Mouse (Mus musculus) embryonic fibroblast, embryonic 13.5 days (primary cell): Measurements from ENCODE around the gene Gm9887. TPM values are rescaled to one million over a fixed set of nuclear protein-coding genes. Genes with fewer than 3 reads are reported as not detected.

Experiments used
- H3K27ac ChIP-seq: 2 replicates; pipeline ENCODE4 v1.5.1; 2012; ENCODE audit warnings: low read length, control low read depth, inconsistent platforms; ENCODE audit not compliant: insufficient read depth
- H3K4me1 ChIP-seq: 2 replicates; pipeline ENCODE4 v1.6.1; 2011; ENCODE audit warnings: low read length; ENCODE audit not compliant: control insufficient read depth, insufficient read depth
- H3K4me3 ChIP-seq: 2 replicates; pipeline ENCODE4 v1.5.1; 2011; ENCODE audit warnings: mild to moderate bottlenecking, control low read depth, low read length; ENCODE audit not compliant: insufficient read depth
- CTCF ChIP-seq: IDR thresholded peaks from 2 replicates; pipeline ENCODE4 v1.5.1; 2011; ENCODE audit warnings: mild to moderate bottlenecking, control low read depth, low read length, moderate library complexity, borderline replicate concordance; ENCODE audit not compliant: insufficient read depth
- POLR2A ChIP-seq: IDR thresholded peaks from 2 replicates; pipeline ENCODE4 v1.6.1; 2011; ENCODE audit warnings: low read depth, mild to moderate bottlenecking, control low read depth, low read length, moderate library complexity
- polyA plus RNA-seq: library from polyadenylated mRNA; stranded (reverse); fragments of >200 nt; gene quantifications from 2 replicates; pipeline ENCODE4 v1.2.4, GENCODE M21; 2011; ENCODE audit warnings: low read depth; ENCODE audit not compliant: missing spikeins, insufficient read length

Gene Gm9887
- polyA plus RNA-seq, 1 experiment = not detected

- H3K4me1 ChIP-seq = no peaks in the 10 kb centered on the region; the same call in 1 of the 2 replicates
- H3K27ac ChIP-seq = peak overlapping the region; percentile 52; the same call in 1 of the 2 replicates
- no peak for TF ChIP-seq POLR2A
- no peak for TF ChIP-seq CTCF
- no peak overlapping the region for H3K4me3 ChIP-seq
These were observed 41.1 kb downstream of the Gm9887 start for GRCm38 (mm10) chr12:69331187-69331586.

Other genes starting within 250 kb of the Gm9887 start
- gene Rps29, start 213.3 kb downstream of the Gm9887 start, polyA plus RNA-seq = 1,114 and 1,231 TPM in 2 replicates
- 2.6 and 4.7 TPM in 2 replicates for gene Lrr1, start 203.6 kb downstream of the Gm9887 start, polyA plus RNA-seq
- 395 and 420 TPM in 2 replicates for gene Rpl36al, start 188.4 kb downstream of the Gm9887 start, polyA plus RNA-seq
- 69.7 and 73.2 TPM in 2 replicates for gene Mgat2, start 188.3 kb downstream of the Gm9887 start, polyA plus RNA-seq
- gene Gm49383, start 175.4 kb downstream of the Gm9887 start, polyA plus RNA-seq = 3.7 and 4.4 TPM in 2 replicates
- gene Dnaaf2, start 174.0 kb downstream of the Gm9887 start, polyA plus RNA-seq = 1.9 and 2.8 TPM in 2 replicates
- gene Gm49384, start 168.2 kb downstream of the Gm9887 start, polyA plus RNA-seq = 10.8 and 12.2 TPM in 2 replicates
- 10.0 and 11.9 TPM in 2 replicates for gene Pole2, start 144.3 kb downstream of the Gm9887 start, polyA plus RNA-seq
- gene Klhdc1, start 131.3 kb downstream of the Gm9887 start, polyA plus RNA-seq = 5.9 and 6.7 TPM in 2 replicates
- 76.8 and 88.5 TPM in 2 replicates for gene Klhdc2, start 75.8 kb downstream of the Gm9887 start, polyA plus RNA-seq
- 57.2 and 70.2 TPM in 2 replicates for gene Nemf, start 15.3 kb downstream of the Gm9887 start, polyA plus RNA-seq
- 106 and 119 TPM in 2 replicates for gene Arf6, start 308 bp downstream of the Gm9887 start, polyA plus RNA-seq
- 14.5 and 14.7 TPM in 2 replicates for gene Vcpkmt, start 210.6 kb upstream of the Gm9887 start, polyA plus RNA-seq